Mouse (Mus musculus): ENCODE results near the gene A730015C16Rik. TPM values are rescaled to one million over a fixed set of nuclear protein-coding genes. Genes with fewer than 3 reads are reported as not detected.

The A730015C16Rik gene
- 0.32 TPM in 1 of 2 replicates, not detected in the other for polyA plus RNA-seq (2012; rRNA removed)

DNA sequence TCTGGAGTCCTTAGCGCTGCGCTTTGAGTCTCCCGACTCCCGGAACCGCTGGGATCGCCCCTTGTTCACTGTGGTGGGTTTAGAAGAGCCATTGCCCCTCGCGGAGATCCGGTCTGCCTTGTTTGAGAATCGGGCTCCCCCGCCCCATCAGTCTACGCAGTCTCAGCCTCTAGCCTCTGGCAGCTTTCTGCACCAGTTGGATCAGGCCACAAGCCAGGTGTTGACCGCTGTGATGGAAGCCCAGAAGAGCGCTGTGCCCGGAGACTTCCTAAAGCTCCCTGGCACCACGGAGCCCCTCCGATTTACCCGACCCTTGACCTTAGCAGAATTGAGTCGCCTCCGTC is at the start of gene A730015C16Rik:
TSS of gene A730015C16Rik (minus strand) at position 115 of the 344 bp plus-strand sequence.
- Histone ChIP-seq H3K4me1 (ENCODE audit: control insufficient read depth, insufficient read depth, low read length) (peaks cover 5% of the 10 kb centered on the region; the same call in 1 of the 2 replicates), H3K27ac (ENCODE audit: insufficient read depth, low read length) (peak within 1 kb of the TSS; percentile 94), H3K4me3 (ENCODE audit: insufficient read depth, low read length) (peak within 1 kb of the TSS; percentile 58)
- no peak for TF ChIP-seq CTCF (IDR thresholded peaks at IDR 0.05; ENCODE audit: extremely low read depth, insufficient read depth, low read length)

DNA sequence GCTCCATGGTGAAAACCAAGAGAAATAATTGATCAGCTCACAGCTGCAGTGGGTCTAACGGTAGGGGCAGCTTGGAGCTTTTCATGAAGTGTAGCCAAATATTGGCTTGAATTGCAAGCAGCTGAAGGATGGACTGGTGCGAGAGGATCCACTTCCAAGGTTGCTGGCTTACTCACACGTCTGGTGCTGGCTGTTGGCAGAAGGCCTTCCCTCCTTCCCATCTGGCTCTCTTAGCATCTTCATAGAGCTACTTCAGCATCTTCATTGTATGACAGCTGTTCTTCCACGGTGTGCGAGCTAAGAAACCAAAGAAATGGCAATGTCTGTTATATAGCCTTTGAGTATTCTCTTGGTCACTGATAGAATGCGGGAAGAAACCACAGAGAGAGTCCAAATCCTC is 42.5 kb upstream of the A730015C16Rik start:
- no peak overlapping the region for H3K27ac ChIP-seq (ENCODE audit: insufficient read depth, low read length)
- no peak overlapping the region for H3K4me3 ChIP-seq (ENCODE audit: insufficient read depth, low read length)
- no peaks in the 10 kb centered on the region for H3K4me1 ChIP-seq (ENCODE audit: control insufficient read depth, insufficient read depth, low read length)
- TF ChIP-seq POLR2A (IDR thresholded peaks at IDR 0.05; ENCODE audit: extremely low read depth, insufficient read depth, low read length) (no peak), CTCF (IDR thresholded peaks at IDR 0.05; ENCODE audit: extremely low read depth, insufficient read depth, low read length) (no peak)

DNA sequence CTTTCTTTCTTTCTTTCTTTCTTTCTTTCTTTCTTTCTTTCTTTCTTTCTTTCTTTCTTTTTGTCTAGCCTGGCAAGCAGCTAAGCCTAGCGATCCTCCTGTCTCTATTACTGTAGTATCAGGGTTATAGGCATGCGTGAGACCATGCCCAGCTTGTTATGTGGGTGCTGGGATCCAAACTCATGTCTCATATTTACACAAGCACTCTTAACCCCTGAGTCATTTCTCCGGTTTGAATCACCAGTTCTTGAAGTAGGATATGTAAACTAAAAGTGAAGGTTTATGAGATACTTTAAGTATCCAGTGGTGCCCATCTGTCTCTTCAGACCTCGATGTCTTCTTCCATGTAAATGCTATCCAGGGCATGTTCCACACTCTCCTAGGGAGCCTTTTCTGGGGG is 39.0 kb upstream of the A730015C16Rik start:
- H3K4me3 ChIP-seq (ENCODE audit: insufficient read depth, low read length): no peak overlapping the region
- H3K4me1 ChIP-seq (ENCODE audit: control insufficient read depth, insufficient read depth, low read length): no peaks in the 10 kb centered on the region
- H3K27ac ChIP-seq (ENCODE audit: insufficient read depth, low read length): no peak overlapping the region
- TF ChIP-seq CTCF (IDR thresholded peaks at IDR 0.05; ENCODE audit: extremely low read depth, insufficient read depth, low read length): no peak
- no peak for TF ChIP-seq POLR2A (IDR thresholded peaks at IDR 0.05; ENCODE audit: extremely low read depth, insufficient read depth, low read length)

DNA sequence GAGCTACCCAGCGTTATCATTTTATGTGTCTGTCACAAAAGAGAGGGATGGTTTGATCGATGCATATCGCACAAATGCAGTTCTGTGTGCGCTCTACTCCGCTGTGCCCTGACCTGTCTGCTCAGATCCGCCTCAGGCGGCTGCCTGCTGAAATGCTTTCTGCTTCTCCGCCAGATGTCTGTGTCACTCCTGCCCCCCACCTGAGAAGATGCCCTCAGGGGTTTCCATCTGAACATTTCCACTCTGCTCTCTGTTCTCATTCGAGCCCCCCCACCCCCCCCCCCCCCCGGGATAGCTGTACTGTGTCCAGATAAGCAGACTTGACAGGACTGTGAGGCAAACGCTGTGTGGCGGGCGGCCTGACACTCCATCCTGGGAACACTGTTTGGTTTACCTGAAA is 35.4 kb upstream of the A730015C16Rik start:
- Histone ChIP-seq H3K4me3 (ENCODE audit: insufficient read depth, low read length) (no peak overlapping the region), H3K4me1 (ENCODE audit: control insufficient read depth, insufficient read depth, low read length) (no peaks in the 10 kb centered on the region), H3K27ac (ENCODE audit: insufficient read depth, low read length) (no peak overlapping the region)
- no peak for TF ChIP-seq CTCF (IDR thresholded peaks at IDR 0.05; ENCODE audit: extremely low read depth, insufficient read depth, low read length)
- TF ChIP-seq POLR2A (IDR thresholded peaks at IDR 0.05; ENCODE audit: extremely low read depth, insufficient read depth, low read length): no peak

DNA sequence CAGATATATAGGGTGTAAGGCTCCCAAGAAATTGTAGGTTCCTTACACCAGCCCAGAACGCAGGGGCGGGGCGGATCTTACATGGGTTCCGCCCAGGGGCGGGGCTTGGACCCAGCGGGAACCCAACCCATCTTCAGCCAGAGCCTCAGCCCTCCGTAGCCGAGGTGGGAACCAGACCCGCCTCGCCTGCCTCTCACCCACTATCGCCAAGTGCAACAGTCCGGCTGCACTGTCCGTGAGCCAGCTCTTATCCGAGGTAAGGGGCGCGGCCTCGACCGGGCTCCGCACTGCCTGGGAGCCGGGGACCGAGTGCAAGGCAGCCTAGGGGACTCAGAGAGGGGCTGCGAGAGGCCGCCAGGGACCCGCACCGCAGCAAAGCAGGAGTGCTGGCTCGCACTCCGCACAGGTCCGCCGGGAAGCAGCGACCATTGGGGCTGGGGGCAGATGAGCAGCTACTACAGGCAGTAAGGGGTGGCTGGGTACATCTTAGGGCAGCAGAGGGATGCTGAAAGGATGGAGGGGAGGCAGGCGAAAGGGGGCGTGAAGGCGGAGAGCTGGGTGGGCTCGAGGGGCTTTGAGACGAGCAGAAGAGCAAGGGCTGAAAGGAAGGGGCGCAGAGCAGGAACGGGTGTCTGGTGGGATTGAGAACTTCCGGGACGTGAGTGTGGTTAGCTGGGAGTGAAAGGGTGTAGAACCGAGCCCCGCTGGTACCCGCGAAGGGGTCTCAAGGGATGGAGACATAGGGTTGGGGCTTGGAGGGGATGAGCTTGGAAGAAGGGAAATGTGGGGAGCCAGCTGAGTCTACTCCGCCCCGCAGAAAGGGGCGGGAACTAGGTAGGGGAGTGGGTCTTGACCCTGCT is 30.8 kb upstream of the A730015C16Rik start, which contains the start of gene Rab3b:
TSS of gene Rab3b (plus strand) at position 101 of the 860 bp plus-strand sequence.
- peak within 1 kb of the TSS; percentile 65 for H3K4me3 ChIP-seq (ENCODE audit: insufficient read depth, low read length)
- H3K4me1 ChIP-seq (ENCODE audit: control insufficient read depth, insufficient read depth, low read length): no peaks in the 10 kb centered on the region
- no peak within 1 kb of the TSS for H3K27ac ChIP-seq (ENCODE audit: insufficient read depth, low read length)
- TF ChIP-seq POLR2A (IDR thresholded peaks at IDR 0.05; ENCODE audit: extremely low read depth, insufficient read depth, low read length) (peak; percentile 54; the same call in 1 of the 2 replicates), CTCF (IDR thresholded peaks at IDR 0.05; ENCODE audit: extremely low read depth, insufficient read depth, low read length) (no peak)

DNA sequence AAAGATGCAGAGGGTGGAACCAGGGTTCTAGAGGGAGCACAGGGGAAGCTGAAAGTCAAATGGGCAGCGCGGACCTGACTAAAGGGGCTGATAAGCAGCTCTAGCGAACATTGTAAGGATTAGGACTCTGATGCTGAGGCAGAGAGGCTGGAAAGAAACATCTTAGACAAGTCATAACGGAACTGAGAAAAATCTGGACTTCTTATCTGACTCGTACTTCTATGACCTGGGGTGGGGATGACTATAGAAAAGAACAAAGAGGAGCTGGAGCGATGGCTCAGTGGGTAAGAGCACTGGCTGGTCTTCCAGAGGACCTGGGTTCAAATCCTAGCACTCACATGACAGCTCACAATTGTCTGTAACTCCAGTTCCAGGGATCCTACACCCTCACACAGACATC is 29.5 kb upstream of the A730015C16Rik start:
- Histone ChIP-seq H3K27ac (ENCODE audit: insufficient read depth, low read length) (no peak overlapping the region), H3K4me1 (ENCODE audit: control insufficient read depth, insufficient read depth, low read length) (no peaks in the 10 kb centered on the region), H3K4me3 (ENCODE audit: insufficient read depth, low read length) (no peak overlapping the region)
- no peak for TF ChIP-seq POLR2A (IDR thresholded peaks at IDR 0.05; ENCODE audit: extremely low read depth, insufficient read depth, low read length)
- no peak for TF ChIP-seq CTCF (IDR thresholded peaks at IDR 0.05; ENCODE audit: extremely low read depth, insufficient read depth, low read length)

DNA sequence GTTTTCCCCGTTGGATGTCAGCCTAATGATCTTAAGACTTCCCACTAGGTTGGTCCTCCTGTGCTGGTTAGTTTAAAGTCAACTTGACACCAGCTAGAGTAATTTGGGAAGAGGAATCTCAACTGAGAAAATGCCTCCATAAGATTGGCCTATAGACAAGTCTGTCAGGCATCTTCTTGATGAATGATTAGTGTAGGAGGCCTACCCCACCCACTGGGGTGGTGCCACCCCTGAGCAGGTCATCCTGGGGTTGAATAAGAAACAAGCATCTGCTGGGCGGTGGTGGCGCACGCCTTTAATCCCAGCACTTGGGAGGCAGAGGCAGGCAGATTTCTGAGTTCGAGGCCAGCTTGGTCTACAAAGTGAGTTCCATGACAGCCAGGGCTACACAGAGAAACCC is 25.3 kb upstream of the A730015C16Rik start:
- Histone ChIP-seq H3K4me3 (ENCODE audit: insufficient read depth, low read length) (no peak overlapping the region), H3K27ac (ENCODE audit: insufficient read depth, low read length) (no peak overlapping the region), H3K4me1 (ENCODE audit: control insufficient read depth, insufficient read depth, low read length) (no peaks in the 10 kb centered on the region)
- TF ChIP-seq POLR2A (IDR thresholded peaks at IDR 0.05; ENCODE audit: extremely low read depth, insufficient read depth, low read length): no peak

DNA sequence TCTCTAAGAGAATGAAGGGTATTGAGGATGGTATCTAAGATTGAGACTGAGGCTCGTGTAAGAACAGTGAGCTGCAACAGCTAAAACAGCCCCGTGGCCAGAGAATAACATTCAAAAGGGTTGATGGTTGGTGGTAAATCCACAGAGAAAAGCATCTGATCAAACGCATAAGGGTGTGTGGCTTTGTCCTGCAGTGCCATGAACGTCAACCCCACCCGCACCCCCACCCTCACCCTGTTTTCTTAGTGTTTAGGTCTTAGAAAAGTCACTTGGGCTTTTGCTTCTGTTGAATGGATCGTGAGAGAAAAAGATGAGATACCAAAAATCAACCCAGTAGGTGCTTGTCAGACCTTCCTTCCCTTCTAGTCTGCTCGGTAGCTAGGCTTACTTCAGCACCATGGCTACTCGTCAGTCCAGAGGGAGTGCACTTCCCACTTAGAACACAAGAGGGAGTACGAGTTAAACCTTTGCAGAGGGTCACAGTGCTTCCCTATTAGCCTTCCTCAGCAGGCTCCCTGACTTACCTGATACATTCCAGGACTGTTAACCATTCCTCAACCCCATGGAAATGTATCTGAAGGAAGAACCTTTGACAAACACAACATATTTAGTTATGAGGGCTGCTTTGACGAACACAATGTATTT is 21.4 kb upstream of the A730015C16Rik start:
- TF ChIP-seq CTCF (IDR thresholded peaks at IDR 0.05; ENCODE audit: extremely low read depth, insufficient read depth, low read length): peak; percentile 99
- TF ChIP-seq POLR2A (IDR thresholded peaks at IDR 0.05; ENCODE audit: extremely low read depth, insufficient read depth, low read length): no peak
- Histone ChIP-seq H3K4me3 (ENCODE audit: insufficient read depth, low read length) (no peak overlapping the region), H3K4me1 (ENCODE audit: control insufficient read depth, insufficient read depth, low read length) (no peaks in the 10 kb centered on the region; the same call in 1 of the 2 replicates), H3K27ac (ENCODE audit: insufficient read depth, low read length) (no peak overlapping the region)

DNA sequence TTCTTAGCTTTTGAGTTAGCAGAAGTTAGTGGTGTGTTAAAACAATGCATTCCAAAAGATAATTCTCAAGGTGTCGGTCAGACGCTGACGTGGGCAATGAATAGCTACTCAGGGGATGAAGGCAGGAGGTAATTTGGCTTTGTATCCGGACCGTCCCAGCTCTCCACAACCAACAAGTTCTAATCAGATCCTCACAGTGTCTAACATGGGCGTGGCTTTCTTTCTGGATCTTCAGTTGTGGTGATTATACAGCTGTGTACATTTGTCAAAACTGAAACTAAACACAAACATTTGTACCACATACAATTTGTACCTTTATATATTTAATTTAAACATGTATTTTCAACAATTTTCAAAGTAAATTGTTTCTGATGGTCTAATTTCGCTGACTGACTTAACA is 18.4 kb upstream of the A730015C16Rik start:
- no peak overlapping the region for H3K4me3 ChIP-seq (ENCODE audit: insufficient read depth, low read length)
- peaks cover 6% of the 10 kb centered on the region for H3K4me1 ChIP-seq (ENCODE audit: control insufficient read depth, insufficient read depth, low read length)
- TF ChIP-seq CTCF (IDR thresholded peaks at IDR 0.05; ENCODE audit: extremely low read depth, insufficient read depth, low read length) (no peak), POLR2A (IDR thresholded peaks at IDR 0.05; ENCODE audit: extremely low read depth, insufficient read depth, low read length) (no peak)
- no peak overlapping the region for H3K27ac ChIP-seq (ENCODE audit: insufficient read depth, low read length)
